Mouse (Mus musculus) heart, embryonic 14.5 days (tissue): ENCODE data around the gene Accs. TPM values are rescaled to one million over a fixed set of nuclear protein-coding genes. Genes with fewer than 3 reads are reported as not detected.
A peak's percentile ranks its signal among the peaks of the same experiment; 100 is the strongest.

Experiments used
- ATAC-seq: fragments of 200-750 bp; cut with Nextera tagmentation; 2 replicates; pipeline ENCODE4 v1.8.0; 2017; ENCODE audit warnings: low read depth, moderate TSS enrichment; ENCODE audit not compliant: insufficient number of reproducible peaks, insufficient read depth, low FRiP score
- H3K27ac ChIP-seq, 2 experiments: fragments of 200-500 bp in 1 of 2; fragments of 300-500 bp in 1 of 2; sonication (generic) in 1 of 2; replicated peaks in 1 of 2; 2 replicates each; pipeline ENCODE4 v1.5.1; 2012 to 2014; ENCODE audit warnings: low read depth in 2 of 2, low read length in 2 of 2, control low read depth in 1 of 2, mild to moderate bottlenecking in 1 of 2, mixed read lengths in 1 of 2; ENCODE audit not compliant: control insufficient read depth in 1 of 2, insufficient read depth in 1 of 2
- H3K27me3 ChIP-seq: fragments of 300-500 bp; sonication (generic); 2 replicates; pipeline ENCODE4 v1.6.1; 2014; ENCODE audit warnings: mild to moderate bottlenecking, low read length, control low read depth; ENCODE audit not compliant: control insufficient read depth, insufficient read depth
- H3K36me3 ChIP-seq: fragments of 300-500 bp; sonication (generic); 2 replicates; pipeline ENCODE4 v1.6.1; 2014; ENCODE audit warnings: mild to moderate bottlenecking, control low read depth, low read length, mixed read lengths; ENCODE audit not compliant: control insufficient read depth, insufficient read depth
- H3K4me1 ChIP-seq, 2 experiments: fragments of 200-500 bp in 1 of 2; fragments of 300-500 bp in 1 of 2; sonication (generic) in 1 of 2; 2 replicates each; pipeline ENCODE4 v1.6.1; 2012 to 2014; ENCODE audit warnings: low read length in 2 of 2, control low read depth in 1 of 2, mixed read lengths in 1 of 2; ENCODE audit not compliant: control insufficient read depth in 2 of 2, insufficient read depth in 2 of 2
- H3K4me2 ChIP-seq: fragments of 300-500 bp; sonication (generic); 2 replicates; pipeline ENCODE4 v1.6.1; 2014; ENCODE audit warnings: mild to moderate bottlenecking, low read length
- H3K4me3 ChIP-seq, 2 experiments: fragments of 200-500 bp in 1 of 2; fragments of 300-500 bp in 1 of 2; sonication (generic) in 1 of 2; 2 replicates each; pipeline ENCODE4 v1.5.1; 2012 to 2014; ENCODE audit warnings: low read length in 2 of 2, mild to moderate bottlenecking in 2 of 2, control low read depth in 1 of 2, low read depth in 1 of 2, moderate library complexity in 1 of 2; ENCODE audit not compliant: control insufficient read depth in 1 of 2, insufficient read depth in 1 of 2
- H3K9ac ChIP-seq: fragments of 300-500 bp; sonication (generic); 2 replicates; pipeline ENCODE4 v1.6.1; 2014; ENCODE audit warnings: mild to moderate bottlenecking, low read length
- H3K9me3 ChIP-seq: fragments of 300-500 bp; sonication (generic); 2 replicates; pipeline ENCODE4 v1.6.1; 2016; ENCODE audit warnings: low read length, control low read depth; ENCODE audit not compliant: control insufficient read depth
- WGBS: fragments of 180-500 bp; shearing (Covaris S2); extraction: QIAGEN DNeasy Blood & Tissue Kit; methylation state at CpG from one replicate; pipeline ENCODE4 v1.1.7; 2014; 5-methylcytosine and 5-hydroxymethylcytosine counted together
- polyA plus RNA-seq: library from polyadenylated mRNA; unstranded; fragments of >200 nt; fragmentation: Nextera tagmentation; extraction: Ambion mirVana; gene quantifications from 2 replicates; pipeline ENCODE4 v1.2.1, GENCODE M21; 2014

Accs gene
- polyA plus RNA-seq: 8.5 and 8.8 TPM in 2 replicates

DNA sequence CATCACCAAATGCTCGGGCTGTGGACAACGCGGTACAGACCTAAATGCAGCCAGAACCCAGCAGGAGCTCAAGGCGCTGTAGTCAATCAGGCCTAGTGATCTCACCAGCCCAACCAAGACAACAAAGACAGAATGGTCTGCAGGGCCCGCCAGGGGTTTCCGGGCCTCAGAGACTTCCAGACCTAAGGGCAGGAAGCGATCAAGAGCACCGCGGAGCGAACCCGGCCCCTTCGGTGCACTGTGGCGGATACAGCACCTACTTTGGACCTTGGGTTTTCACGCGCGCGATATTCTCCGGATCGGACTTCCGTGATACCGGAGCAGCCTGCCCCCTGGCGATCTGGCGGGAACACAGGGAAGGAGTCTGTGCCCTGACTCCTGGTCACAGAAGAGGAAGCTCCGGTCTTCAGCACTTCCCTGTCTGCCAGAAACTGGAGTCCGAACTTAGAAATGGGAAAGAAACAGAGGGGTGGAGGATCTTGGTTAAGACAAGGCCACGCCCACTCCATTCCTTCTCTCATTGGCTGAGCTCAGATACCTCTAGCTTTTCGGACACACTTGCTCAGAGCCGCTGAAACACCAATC lies at the start of gene Accs:
Accs (minus strand) TSS at position 439 of the 585 bp plus-strand sequence.
- H3K27ac ChIP-seq: peak within 1 kb of the TSS; percentile 79 to 84
- ATAC-seq: peak; percentile 74
- WGBS: under 1% methylated on average over 28 of the region's 28 CpGs
- no peaks in the 10 kb centered on the region for H3K9me3 ChIP-seq
- H3K4me2 ChIP-seq: peak within 1 kb of the TSS; percentile 89
- peaks cover 17% of the 10 kb centered on the region for H3K36me3 ChIP-seq
- H3K9ac ChIP-seq: peak within 1 kb of the TSS; percentile 86
- H3K4me1 ChIP-seq: peaks cover 3 to 15% of the 10 kb centered on the region in 2 experiments
- H3K27me3 ChIP-seq: 0 out of 2 replicates have a peak, but pooled peaks cover 4% of the 10 kb centered on the region
- H3K4me3 ChIP-seq: peak within 1 kb of the TSS; percentile 67 to 73

DNA sequence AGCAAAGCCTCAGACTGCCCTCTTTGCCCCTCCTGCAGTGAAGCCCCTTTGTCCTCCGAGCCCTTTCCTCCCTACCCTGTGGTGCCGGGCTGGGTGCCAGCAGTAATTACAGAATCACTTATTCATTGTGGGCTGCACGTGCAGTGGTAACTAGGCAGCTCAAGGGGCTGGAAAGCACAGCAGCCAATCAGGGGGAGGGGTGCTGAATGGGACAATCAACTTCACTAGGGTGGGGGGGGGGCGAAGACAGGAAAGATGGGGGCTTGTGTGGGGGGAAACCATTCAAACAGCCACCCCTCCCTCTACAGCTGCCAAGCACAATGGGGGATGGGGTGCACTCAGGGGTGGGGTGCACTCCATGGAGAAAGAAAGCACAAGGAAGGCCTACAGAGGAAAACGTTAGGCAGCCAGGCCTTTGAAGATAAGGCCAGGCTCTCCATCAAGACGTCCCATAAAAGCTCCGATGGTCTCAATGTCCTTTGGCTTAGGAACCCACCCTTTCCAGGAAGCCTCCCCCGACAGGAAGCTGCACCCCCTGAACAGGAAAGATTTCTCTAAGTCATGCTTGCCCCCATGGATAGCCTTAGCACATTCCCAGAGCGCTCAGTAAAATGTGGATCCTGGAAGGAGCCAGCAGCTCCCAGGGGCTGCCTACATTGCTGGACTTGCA lies 42.0 kb upstream of the Accs start:
- H3K9ac ChIP-seq: no peak overlapping the region
- H3K4me3 ChIP-seq: no peak overlapping the region
- H3K36me3 ChIP-seq: no peaks in the 10 kb centered on the region
- no peak overlapping the region for H3K4me2 ChIP-seq
- WGBS: 20% methylated on average over 9 of the region's 9 CpGs
- peaks cover 4 to 11% of the 10 kb centered on the region in 2 experiments; a peak in 3 of 4 replicates for H3K4me1 ChIP-seq
- H3K27ac ChIP-seq: peak overlapping the region; percentile 38 to 72; a peak in 3 of 4 replicates
- peak; percentile 59 for ATAC-seq
- no peaks in the 10 kb centered on the region for H3K9me3 ChIP-seq
- H3K27me3 ChIP-seq: no peaks in the 10 kb centered on the region

DNA sequence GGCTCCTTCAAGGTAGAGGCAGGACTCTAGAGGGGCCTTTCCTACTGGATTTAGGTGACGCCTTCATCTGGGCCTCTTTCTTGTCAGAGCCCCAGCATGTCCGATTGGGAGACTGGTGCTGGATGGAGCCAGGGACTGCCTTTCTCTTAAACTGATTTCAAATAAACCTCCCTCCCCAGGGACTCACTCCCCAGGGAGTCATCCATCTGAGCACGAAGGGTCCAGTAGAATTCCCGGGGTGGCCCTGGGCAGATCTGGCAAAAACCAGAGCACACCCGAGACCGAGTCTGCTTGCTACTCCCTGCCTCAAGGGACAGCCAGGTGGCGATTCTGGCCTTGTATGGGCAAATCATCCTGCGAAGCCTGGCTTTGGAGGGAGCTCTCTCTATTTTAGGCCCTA lies 40.4 kb upstream of the Accs start:
- no peaks in the 10 kb centered on the region for H3K9me3 ChIP-seq
- H3K4me1 ChIP-seq: peaks cover 4 to 14% of the 10 kb centered on the region in 2 experiments; a peak in 3 of 4 replicates
- H3K27me3 ChIP-seq: no peaks in the 10 kb centered on the region
- 64% methylated on average over 8 of the region's 8 CpGs for WGBS
- no peak for ATAC-seq
- H3K27ac ChIP-seq: no peak overlapping the region
- H3K36me3 ChIP-seq: no peaks in the 10 kb centered on the region
- no peak overlapping the region for H3K4me2 ChIP-seq
- H3K4me3 ChIP-seq: no peak overlapping the region
- no peak overlapping the region for H3K9ac ChIP-seq

DNA sequence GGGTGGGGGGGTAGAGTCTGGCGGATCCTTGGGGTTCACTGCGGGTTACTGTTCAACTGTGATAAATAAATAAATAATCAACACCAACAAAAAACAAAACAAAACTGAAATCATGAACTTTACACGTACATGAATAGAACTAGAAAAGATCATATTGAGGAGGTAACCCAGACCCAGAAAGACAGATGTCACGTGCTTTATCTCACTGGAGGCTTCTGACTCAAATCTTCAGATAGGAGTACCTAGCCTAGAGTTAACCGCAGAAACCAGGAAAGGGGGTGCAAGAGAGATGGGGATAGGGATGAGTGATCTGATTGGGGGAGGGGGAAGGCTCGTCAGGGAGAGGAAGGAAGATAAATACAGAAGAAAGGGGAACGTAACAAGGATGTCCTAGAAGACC lies 39.3 kb upstream of the Accs start:
- no peaks in the 10 kb centered on the region for H3K36me3 ChIP-seq
- no peak for ATAC-seq
- no peaks in the 10 kb centered on the region for H3K27me3 ChIP-seq
- no peaks in the 10 kb centered on the region for H3K9me3 ChIP-seq
- no peak overlapping the region for H3K27ac ChIP-seq
- no peak overlapping the region for H3K9ac ChIP-seq
- peaks cover 4 to 14% of the 10 kb centered on the region in 2 experiments; a peak in 3 of 4 replicates for H3K4me1 ChIP-seq
- no peak overlapping the region for H3K4me3 ChIP-seq
- H3K4me2 ChIP-seq: no peak overlapping the region
- 77% methylated on average over 7 of the region's 7 CpGs for WGBS

DNA sequence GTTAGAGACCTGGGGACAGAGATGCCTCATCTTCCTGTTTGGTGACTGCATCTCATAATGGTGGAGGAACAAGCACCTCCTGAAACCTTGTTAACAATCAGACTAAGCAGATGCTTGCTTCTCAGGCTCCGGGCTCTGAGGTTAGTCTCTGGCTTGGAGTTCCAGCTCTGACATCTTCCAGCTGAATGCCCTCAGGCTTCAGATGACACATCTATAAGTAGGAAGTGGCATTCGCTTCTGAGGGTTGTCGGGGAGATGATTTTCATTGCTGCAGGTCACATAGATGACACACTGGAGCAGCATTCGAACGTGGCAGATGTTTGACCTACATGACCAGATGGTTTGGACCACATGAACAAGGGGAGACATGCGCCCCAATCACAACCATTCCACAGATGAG lies 38.6 kb upstream of the Accs start:
- peaks cover 4 to 14% of the 10 kb centered on the region in 2 experiments; a peak in 3 of 4 replicates for H3K4me1 ChIP-seq
- H3K36me3 ChIP-seq: no peaks in the 10 kb centered on the region
- H3K4me2 ChIP-seq: no peak overlapping the region
- no peaks in the 10 kb centered on the region for H3K9me3 ChIP-seq
- no peak overlapping the region for H3K4me3 ChIP-seq
- no peak overlapping the region for H3K9ac ChIP-seq
- H3K27ac ChIP-seq: no peak overlapping the region
- H3K27me3 ChIP-seq: no peaks in the 10 kb centered on the region
- ATAC-seq: no peak
- 84% methylated on average over 6 of the region's 6 CpGs for WGBS

DNA sequence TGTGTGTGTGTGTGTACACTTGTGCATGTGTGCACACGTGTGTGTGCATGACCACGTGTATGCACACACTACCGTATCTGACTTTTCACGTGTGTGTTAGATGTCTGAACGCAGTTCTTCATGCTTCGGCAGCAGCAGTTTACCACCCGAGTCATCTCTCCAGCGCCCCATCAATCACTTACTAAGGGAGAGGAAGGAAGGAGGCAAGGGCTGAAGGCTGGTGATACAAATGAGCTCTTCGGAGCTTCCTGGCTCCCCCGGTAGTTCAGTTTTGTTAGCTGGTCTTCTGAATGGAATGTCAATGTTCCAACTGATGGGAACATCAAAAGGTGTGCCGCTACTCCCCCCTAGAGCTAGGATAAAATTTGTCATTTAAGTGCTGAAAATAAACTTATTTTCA lies 37.5 kb upstream of the Accs start:
- H3K9ac ChIP-seq: no peak overlapping the region
- no peaks in the 10 kb centered on the region for H3K27me3 ChIP-seq
- no peak for ATAC-seq
- H3K36me3 ChIP-seq: no peaks in the 10 kb centered on the region
- WGBS: 75% methylated on average over 11 of the region's 11 CpGs
- H3K4me1 ChIP-seq: peaks cover 4 to 14% of the 10 kb centered on the region in 2 experiments; a peak in 3 of 4 replicates
- H3K4me2 ChIP-seq: no peak overlapping the region
- H3K4me3 ChIP-seq: no peak overlapping the region
- no peaks in the 10 kb centered on the region for H3K9me3 ChIP-seq
- no peak overlapping the region for H3K27ac ChIP-seq

DNA sequence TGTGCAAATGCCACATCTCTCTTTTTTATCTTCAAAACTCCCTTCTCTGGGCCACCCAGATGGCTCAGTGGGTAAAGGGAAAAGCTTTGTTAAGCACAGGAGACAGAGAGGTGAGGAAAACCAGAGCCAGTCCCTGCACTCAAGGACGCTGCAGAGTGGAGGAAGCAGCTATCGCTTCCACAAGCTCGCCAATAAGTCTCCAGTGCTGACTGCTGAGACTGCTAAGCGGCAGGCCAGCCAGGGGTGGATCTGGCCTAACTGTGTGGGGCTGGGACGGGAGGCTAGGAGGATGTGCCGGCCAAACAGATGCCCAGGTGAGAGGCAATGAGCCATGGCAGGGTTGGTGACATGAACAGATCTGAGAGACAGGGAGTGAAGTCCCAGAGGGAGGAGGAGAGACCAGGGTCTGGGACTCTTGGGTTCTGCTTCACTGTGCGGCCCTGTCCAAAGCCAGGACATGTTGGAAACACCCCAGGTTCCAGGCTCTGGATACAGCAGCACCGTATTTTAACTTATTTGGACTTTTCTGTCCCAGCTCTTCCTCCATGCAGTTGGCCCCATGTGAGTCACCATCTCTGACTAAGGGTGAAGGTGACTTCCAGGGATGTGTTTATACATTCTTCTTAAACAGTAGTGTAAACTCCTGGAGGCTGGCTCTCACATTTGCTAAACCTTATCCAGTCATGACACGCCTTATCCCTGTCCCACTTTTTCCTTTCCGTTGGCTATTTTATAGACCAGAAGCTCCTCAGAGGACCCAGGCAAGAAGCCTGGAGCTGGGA lies 36.5 kb upstream of the Accs start:
- H3K9me3 ChIP-seq: no peaks in the 10 kb centered on the region
- H3K4me3 ChIP-seq: no peak overlapping the region
- no peak overlapping the region for H3K9ac ChIP-seq
- no peaks in the 10 kb centered on the region for H3K36me3 ChIP-seq
- H3K27me3 ChIP-seq: no peaks in the 10 kb centered on the region
- 24% methylated on average over 10 of the region's 10 CpGs for WGBS
- H3K4me1 ChIP-seq: peaks cover 1 to 5% of the 10 kb centered on the region in 2 experiments; a peak in 3 of 4 replicates
- no peak overlapping the region for H3K4me2 ChIP-seq
- ATAC-seq: peak; percentile 25; the same call in 1 of the 2 replicates
- H3K27ac ChIP-seq: 0 out of 4 replicates have a peak overlapping the region, but pooled peaks of 1 of the 2 experiments have one; percentile 15
